Mouse (Mus musculus) E14TG2a.4 (cell line): Measurements from ENCODE around the gene Radil.

Source experiments
- H3K27me3 ChIP-seq: 2 replicates; pipeline ENCODE4 v1.6.1; 2014; ENCODE audit warnings: low read length, control low read depth; ENCODE audit not compliant: insufficient read depth
- H3K36me3 ChIP-seq: 2 replicates; pipeline ENCODE4 v1.6.1; 2014; ENCODE audit warnings: low read length, control low read depth; ENCODE audit not compliant: insufficient read depth
- H3K4me1 ChIP-seq: replicated peaks from 2 replicates; pipeline ENCODE4 v1.6.1; 2014; ENCODE audit warnings: low read depth, low read length, control low read depth
- H3K4me3 ChIP-seq: replicated peaks from 2 replicates; pipeline ENCODE4 v1.5.1; 2014; ENCODE audit warnings: mild to moderate bottlenecking, low read length
- H3K9me3 ChIP-seq: 2 replicates; pipeline ENCODE4 v1.6.1; 2014; ENCODE audit warnings: low read length, control low read depth
- CTCF ChIP-seq: conservative IDR thresholded peaks from 2 replicates; pipeline ENCODE4 v1.5.1; 2014; ENCODE audit warnings: low read length
- NANOG ChIP-seq: IDR thresholded peaks from 2 replicates; pipeline ENCODE4 v1.6.1; 2014; ENCODE audit warnings: borderline replicate concordance, low read length, mixed read lengths
- POU5F1 ChIP-seq: IDR thresholded peaks from 2 replicates; pipeline ENCODE4 v1.6.1; 2014; ENCODE audit warnings: low read length, borderline replicate concordance

Radil gene

DNA sequence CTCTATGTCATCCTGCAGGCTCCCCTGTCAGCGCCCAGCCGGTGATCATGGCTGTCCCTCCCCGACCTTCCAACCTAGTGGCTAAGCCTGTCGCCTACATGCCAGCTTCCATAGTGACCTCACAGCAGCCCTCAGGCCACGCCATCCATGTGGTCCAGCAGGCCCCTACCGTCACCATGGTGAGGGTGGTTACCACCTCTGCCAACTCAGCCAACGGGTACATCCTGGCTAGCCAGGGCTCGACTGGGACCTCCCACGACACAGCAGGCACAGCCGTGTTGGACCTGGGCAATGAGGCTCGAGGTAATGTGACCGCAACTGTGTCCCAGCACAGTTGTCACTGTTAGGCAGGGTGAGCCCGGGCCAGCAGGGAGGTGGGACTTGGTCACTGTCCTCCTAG lies 97.2 kb downstream of the Radil start:
- Histone ChIP-seq H3K27me3 (no peaks in the 10 kb centered on the region), H3K9me3 (no peaks in the 10 kb centered on the region), H3K4me1 (peaks cover 86% of the 10 kb centered on the region), H3K36me3 (peaks cover 84% of the 10 kb centered on the region), H3K4me3 (no peak overlapping the region)
- no peak for TF ChIP-seq POU5F1
- no peak for TF ChIP-seq CTCF
- TF ChIP-seq NANOG = no peak

DNA sequence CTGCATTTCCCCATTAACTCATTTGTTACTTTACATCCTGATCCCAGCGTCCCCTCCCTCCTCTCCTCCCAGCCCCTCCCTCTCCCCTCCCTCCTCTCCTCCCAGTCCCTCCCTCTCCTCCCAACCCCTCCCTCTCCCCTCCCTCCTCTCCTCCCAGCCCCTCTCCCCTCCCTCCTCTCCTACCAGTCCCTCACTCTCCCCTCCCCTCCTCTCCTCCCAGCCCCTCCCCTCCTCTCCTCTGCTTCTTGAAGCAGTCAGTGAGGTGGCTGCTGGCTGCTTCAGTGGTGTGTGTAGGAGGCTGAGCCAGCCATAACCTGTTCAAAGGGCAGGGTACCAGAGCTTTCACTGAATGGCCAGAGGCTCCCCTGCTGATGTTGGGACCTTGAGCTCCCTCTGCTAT lies 99.1 kb downstream of the Radil start:
- TF ChIP-seq CTCF = no peak
- TF ChIP-seq POU5F1 = no peak
- TF ChIP-seq NANOG = peak; percentile 31; the same call in 1 of the 2 replicates
- H3K27me3 ChIP-seq = no peaks in the 10 kb centered on the region
- peak overlapping the region; percentile 68; the same call in 1 of the 2 replicates for H3K4me3 ChIP-seq
- H3K4me1 ChIP-seq = peaks cover 84% of the 10 kb centered on the region
- peaks cover 73% of the 10 kb centered on the region for H3K36me3 ChIP-seq
- H3K9me3 ChIP-seq = no peaks in the 10 kb centered on the region

DNA sequence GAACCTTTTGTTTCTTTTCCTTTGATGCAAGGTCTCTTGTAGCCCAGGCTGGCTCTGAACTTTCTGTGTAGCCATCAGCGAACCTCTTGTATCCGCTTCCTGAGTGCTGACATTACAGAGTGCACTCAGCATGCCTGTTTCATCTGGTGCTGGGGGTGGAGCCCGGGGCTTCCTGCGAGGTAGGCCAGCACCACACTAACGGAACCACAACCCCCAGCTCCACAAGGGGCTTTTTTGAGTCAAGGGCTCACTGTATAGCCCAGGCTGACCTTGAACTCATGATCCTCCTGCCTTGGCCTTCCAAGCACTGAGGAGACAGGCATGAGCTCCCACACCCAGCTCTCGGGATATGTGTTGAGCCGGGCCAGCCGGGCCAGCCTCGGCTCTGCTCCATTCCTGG lies 100.1 kb downstream of the Radil start:
- peaks cover 64% of the 10 kb centered on the region for H3K36me3 ChIP-seq
- no peaks in the 10 kb centered on the region for H3K27me3 ChIP-seq
- TF ChIP-seq NANOG (no peak), CTCF (no peak), POU5F1 (no peak)
- no peaks in the 10 kb centered on the region for H3K9me3 ChIP-seq
- H3K4me3 ChIP-seq = peak overlapping the region; percentile 68
- H3K4me1 ChIP-seq = peaks cover 84% of the 10 kb centered on the region

DNA sequence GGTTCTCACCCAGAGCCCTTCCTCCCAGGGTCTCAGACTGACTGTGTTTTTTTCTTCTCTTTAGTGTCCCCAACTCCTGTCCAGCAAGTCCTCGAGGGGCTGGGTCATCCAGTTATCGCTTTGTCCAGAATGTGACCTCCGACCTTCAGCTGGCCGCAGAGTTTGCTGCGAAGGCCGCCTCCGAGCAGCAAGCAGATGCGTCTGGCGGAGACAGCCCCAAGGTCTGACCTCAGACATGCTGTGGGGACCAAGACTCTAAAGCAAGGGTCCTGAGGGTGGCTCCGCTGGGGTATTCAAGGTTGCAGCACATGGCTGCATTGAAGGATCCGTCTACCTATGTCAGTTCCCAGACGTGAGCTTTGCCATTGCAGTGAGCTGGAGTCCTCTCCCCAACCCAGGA lies 102.3 kb downstream of the Radil start:
- Histone ChIP-seq H3K4me1 (peaks cover 95% of the 10 kb centered on the region), H3K9me3 (no peaks in the 10 kb centered on the region), H3K4me3 (0 out of 2 replicates have a peak overlapping the region, but pooled peaks have one; percentile 13), H3K27me3 (no peaks in the 10 kb centered on the region), H3K36me3 (peaks cover 44% of the 10 kb centered on the region)
- no peak for TF ChIP-seq CTCF
- TF ChIP-seq POU5F1 = no peak
- no peak for TF ChIP-seq NANOG

DNA sequence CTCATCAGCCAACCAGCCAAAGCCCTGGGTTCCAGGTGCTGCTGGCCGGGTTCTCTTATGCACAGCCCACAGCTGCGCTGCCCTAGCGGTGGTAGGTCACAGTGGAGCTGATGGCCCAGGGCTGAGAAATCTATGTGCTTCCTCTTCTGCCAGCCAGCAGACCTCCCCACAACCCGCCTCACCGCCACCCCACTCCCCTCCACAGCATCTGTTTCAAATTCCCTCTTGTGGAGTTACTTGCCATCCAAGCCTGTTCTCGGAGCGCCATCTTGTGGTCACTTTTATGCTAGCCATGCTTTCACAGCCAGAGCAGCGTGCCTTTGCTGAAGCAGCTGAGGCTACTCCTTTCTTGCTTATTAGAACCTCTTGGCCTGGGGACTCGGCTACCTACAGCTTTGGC lies 102.8 kb downstream of the Radil start:
- Histone ChIP-seq H3K4me3 (peak overlapping the region; percentile 13; the same call in 1 of the 2 replicates), H3K4me1 (peaks cover 95% of the 10 kb centered on the region), H3K9me3 (no peaks in the 10 kb centered on the region), H3K36me3 (peaks cover 38% of the 10 kb centered on the region), H3K27me3 (no peaks in the 10 kb centered on the region)
- no peak for TF ChIP-seq POU5F1
- TF ChIP-seq CTCF = peak; percentile 89

DNA sequence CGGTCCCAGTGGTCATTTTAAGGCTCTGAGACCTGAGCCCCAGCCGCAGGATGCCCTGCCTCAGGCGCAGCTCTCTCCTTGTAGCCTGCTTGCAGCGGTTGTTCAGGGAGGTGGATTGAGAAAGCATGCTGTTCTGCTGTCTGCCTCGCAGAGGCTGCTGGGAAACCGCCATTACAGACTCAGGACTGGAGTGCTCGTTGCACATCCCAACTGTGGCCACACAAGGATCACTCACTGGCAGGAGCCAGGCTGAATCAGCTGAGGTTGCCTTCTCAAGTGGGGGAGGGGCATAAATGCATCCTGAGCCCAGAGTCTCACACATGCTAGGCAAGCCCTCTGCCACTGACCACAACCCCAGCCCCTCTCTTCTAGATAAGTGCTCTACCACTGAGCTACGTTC lies 105.2 kb downstream of the Radil start:
- Histone ChIP-seq H3K4me3 (peak overlapping the region; percentile 32), H3K36me3 (peaks cover 35% of the 10 kb centered on the region), H3K4me1 (peaks cover 97% of the 10 kb centered on the region), H3K27me3 (no peaks in the 10 kb centered on the region), H3K9me3 (no peaks in the 10 kb centered on the region)
- TF ChIP-seq CTCF (no peak), POU5F1 (no peak), NANOG (no peak)

DNA sequence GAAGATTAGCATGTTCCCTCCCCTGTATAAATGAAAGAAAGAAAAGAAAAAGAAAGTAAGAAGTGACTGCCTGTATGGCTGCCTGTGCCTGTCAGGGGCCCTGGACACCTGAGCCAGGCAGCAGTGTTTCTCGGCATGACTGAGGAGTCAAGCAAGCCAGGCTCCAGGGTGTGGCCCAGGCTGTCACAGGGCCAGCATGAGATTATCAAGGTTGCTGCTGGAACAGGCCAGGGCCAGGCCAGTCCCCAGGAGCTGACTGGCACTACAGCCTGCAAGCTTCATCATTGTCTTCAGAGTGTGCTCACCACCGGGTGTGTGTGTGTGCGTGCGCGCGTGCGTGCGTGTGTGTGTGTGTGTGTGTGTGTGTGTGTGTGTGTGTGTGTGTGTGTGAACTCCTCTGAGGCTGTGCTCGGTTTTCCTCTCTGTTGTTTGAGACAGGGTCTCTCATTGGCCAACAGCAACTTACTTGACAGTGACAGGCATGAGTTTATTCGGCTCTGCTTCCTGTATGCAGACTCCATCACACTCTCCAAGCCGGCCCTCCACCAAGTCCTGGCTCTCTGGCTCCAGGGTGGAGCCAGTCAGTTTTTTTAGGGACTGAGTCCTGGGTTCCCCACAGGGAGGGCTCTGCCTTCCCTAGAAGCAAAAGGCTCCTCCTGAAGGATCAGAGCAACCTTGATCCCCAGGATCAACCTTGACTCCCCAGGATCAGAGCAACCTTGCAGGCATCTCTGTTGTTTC lies 105.9 kb downstream of the Radil start:
- Histone ChIP-seq H3K36me3 (peaks cover 27% of the 10 kb centered on the region), H3K27me3 (no peaks in the 10 kb centered on the region), H3K9me3 (no peaks in the 10 kb centered on the region), H3K4me1 (peaks cover 92% of the 10 kb centered on the region), H3K4me3 (peak overlapping the region; percentile 32)
- TF ChIP-seq NANOG = no peak
- TF ChIP-seq POU5F1 = no peak
- TF ChIP-seq CTCF = no peak

DNA sequence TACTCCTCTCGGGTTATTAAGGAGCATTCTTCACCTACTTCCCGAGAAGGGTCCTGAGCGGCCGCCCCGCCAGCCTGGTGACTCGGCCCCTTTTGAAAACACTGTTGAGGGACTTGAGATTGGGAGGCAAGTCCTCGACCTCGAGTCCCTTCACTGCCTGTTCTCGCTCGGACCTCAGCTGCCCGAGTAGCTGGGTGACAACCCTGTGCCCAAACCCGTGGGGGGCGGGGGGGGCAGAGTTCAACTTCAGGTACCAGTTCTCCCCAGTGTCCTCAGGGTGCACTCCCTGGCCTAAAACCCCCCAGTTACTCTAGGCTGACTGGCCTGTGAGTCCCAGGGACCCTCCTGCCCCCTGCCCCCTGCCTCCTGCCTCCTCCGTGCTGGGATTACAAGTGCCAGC lies 106.9 kb downstream of the Radil start:
- Histone ChIP-seq H3K4me3 (peak overlapping the region; percentile 41; the same call in 1 of the 2 replicates), H3K36me3 (peaks cover 18% of the 10 kb centered on the region), H3K9me3 (no peaks in the 10 kb centered on the region), H3K27me3 (no peaks in the 10 kb centered on the region), H3K4me1 (peaks cover 92% of the 10 kb centered on the region)
- TF ChIP-seq CTCF (no peak), NANOG (no peak), POU5F1 (no peak)

DNA sequence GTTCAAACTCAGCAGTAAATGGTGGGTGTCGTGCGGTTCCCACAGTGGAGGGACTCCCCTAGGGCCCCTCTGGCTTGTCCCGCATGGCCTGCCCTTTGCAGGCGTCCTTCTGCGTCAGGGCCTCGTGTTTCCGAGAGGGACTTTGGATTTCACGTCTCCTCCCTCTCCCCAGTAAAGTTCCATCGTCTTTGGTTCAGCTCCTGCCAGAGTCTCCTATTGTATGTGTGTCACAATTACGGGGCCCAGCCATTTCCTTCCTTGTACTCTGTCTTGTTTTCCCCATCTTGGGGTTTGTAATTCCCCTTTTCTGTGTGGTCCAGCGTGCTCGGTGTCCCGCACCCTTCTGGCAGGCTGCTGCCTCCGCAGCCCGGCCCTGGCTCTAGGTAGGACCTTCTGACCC lies 107.4 kb downstream of the Radil start:
- peaks cover 13% of the 10 kb centered on the region for H3K36me3 ChIP-seq
- peaks cover 92% of the 10 kb centered on the region for H3K4me1 ChIP-seq
- no peak for TF ChIP-seq POU5F1
- no peak for TF ChIP-seq CTCF
- no peak for TF ChIP-seq NANOG
- H3K27me3 ChIP-seq = no peaks in the 10 kb centered on the region
- no peaks in the 10 kb centered on the region for H3K9me3 ChIP-seq
- H3K4me3 ChIP-seq = peak overlapping the region; percentile 41
